Mouse (Mus musculus) lung, embryonic 14.5 days (tissue): ENCODE measurements at regions not wholly inside any gene's neighbourhood (a gene's known extent, or its start where the extent isn't known, plus 50 kb on each side); places are given as distances from the start of the nearest gene placed in this dataset.

Source experiments
- ATAC-seq: fragments of 200-750 bp; cut with Nextera tagmentation; 2 replicates; pipeline ENCODE4 v1.8.0; 2017; ENCODE audit warnings: mild to moderate bottlenecking, moderate TSS enrichment, moderate library complexity; ENCODE audit not compliant: insufficient read depth
- DNase-seq: peaks from one replicate; pipeline ENCODE4 v3.0.0-alpha.2; 2015
- H3K27ac ChIP-seq: fragments of 300-500 bp; sonication (generic); 2 replicates; pipeline ENCODE4 v1.5.1; 2014; ENCODE audit warnings: low read depth, mild to moderate bottlenecking, moderate library complexity
- H3K27me3 ChIP-seq: fragments of 300-500 bp; sonication (generic); 2 replicates; pipeline ENCODE4 v1.6.1; 2014; ENCODE audit warnings: low read length, control low read depth; ENCODE audit not compliant: insufficient read depth
- H3K36me3 ChIP-seq: fragments of 300-500 bp; sonication (generic); 2 replicates; pipeline ENCODE4 v1.6.1; 2014; ENCODE audit warnings: control low read depth; ENCODE audit not compliant: insufficient read depth
- H3K4me1 ChIP-seq: fragments of 300-500 bp; sonication (generic); 2 replicates; pipeline ENCODE4 v1.6.1; 2014; ENCODE audit warnings: antibody characterized with exemption, control low read depth; ENCODE audit not compliant: insufficient read depth
- H3K4me2 ChIP-seq: fragments of 300-500 bp; sonication (generic); 2 replicates; pipeline ENCODE4 v1.6.1; 2014; ENCODE audit warnings: mild to moderate bottlenecking
- H3K4me3 ChIP-seq: fragments of 300-500 bp; sonication (generic); 2 replicates; pipeline ENCODE4 v1.5.1; 2014; ENCODE audit warnings: low read depth, low read length
- H3K9ac ChIP-seq: fragments of 300-500 bp; sonication (generic); 2 replicates; pipeline ENCODE4 v1.6.1; 2014
- H3K9me3 ChIP-seq: fragments of 300-500 bp; sonication (generic); 2 replicates; pipeline ENCODE4 v1.6.1; 2016; ENCODE audit warnings: low read depth, low read length, control low read depth
- CTCF ChIP-seq: IDR thresholded peaks from 2 replicates; pipeline ENCODE4 v1.5.1; 2016; ENCODE audit warnings: antibody characterized with exemption, low read depth
- WGBS: fragments of 180-500 bp; shearing (Covaris S2); extraction: QIAGEN DNeasy Blood & Tissue Kit; methylation state at CpG from one replicate; pipeline ENCODE4 v1.1.7; 2014; 5-methylcytosine and 5-hydroxymethylcytosine counted together

DNA sequence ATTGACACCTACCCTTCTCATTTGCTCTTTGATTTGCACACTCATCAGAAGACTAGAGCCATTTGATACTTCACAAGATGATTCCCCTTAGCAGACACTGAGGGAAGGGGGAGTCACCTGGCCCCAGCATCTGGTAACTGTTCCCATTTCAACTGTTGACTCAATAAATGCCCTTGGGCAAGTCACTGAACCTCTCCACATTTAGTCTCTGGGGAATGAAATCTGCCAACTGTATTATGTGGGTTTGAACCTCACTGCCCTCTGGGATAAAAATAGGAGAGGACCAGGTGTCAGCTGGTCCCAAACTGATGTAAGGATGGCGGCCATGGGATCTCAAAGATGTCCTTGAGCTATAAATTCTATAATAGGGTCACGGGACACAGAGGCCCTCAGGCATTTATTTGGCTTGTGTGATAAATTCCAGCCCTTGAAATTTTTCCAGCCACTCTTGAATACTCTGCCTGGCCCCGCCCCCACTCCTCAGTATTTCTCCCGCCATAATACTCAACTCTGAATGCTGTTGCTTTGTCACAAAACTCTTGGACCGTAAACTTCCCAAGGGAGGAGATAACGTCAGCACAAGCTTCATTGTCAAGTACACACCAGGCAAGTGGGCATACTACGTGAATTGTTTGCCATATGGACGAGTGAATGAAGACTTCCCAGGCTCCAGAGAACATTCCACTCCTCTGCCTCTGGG is 155.5 kb downstream of the Qrsl1 start:
- no peak overlapping the region for H3K9ac ChIP-seq
- H3K4me3 ChIP-seq, result no peak overlapping the region
- H3K9me3 ChIP-seq, result no peaks in the 10 kb centered on the region
- ATAC-seq, result no peak
- H3K36me3 ChIP-seq, result no peaks in the 10 kb centered on the region
- no peak overlapping the region for H3K27ac ChIP-seq
- no peak for TF ChIP-seq CTCF
- WGBS, result 57% methylated on average over 8 of the region's 8 CpGs
- peak; percentile 38 for DNase-seq
- H3K4me2 ChIP-seq, result no peak overlapping the region
- H3K4me1 ChIP-seq, result no peaks in the 10 kb centered on the region
- H3K27me3 ChIP-seq, result no peaks in the 10 kb centered on the region

DNA sequence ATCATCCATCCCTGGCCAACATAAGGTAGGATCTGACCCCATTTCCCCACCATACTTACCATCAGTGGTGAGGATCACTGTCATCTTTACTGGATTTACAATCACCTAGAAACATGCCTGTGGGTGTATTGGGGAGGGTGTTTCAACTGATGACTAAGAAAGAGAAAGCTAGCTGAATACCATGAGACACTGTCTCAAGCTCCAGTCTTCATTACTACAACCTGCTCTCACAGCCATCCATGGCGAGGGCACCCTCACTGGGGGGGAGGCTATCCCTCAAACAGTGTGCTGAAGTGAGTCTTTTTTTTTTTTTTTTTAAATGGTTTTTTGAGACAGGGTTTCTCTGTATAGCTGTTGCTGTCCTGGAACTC is 154.9 kb downstream of the Qrsl1 start:
- H3K4me2 ChIP-seq, result no peak overlapping the region
- DNase-seq (no peak), ATAC-seq (no peak)
- H3K4me3 ChIP-seq, result no peak overlapping the region
- peaks cover 2% of the 10 kb centered on the region; the same call in 1 of the 2 replicates for H3K4me1 ChIP-seq
- H3K36me3 ChIP-seq, result no peaks in the 10 kb centered on the region
- no peak for TF ChIP-seq CTCF
- no peaks in the 10 kb centered on the region for H3K9me3 ChIP-seq
- no peaks in the 10 kb centered on the region for H3K27me3 ChIP-seq
- no peak overlapping the region for H3K9ac ChIP-seq
- WGBS, result 96% methylated on average over 1 of the region's 1 CpGs
- H3K27ac ChIP-seq, result no peak overlapping the region

DNA sequence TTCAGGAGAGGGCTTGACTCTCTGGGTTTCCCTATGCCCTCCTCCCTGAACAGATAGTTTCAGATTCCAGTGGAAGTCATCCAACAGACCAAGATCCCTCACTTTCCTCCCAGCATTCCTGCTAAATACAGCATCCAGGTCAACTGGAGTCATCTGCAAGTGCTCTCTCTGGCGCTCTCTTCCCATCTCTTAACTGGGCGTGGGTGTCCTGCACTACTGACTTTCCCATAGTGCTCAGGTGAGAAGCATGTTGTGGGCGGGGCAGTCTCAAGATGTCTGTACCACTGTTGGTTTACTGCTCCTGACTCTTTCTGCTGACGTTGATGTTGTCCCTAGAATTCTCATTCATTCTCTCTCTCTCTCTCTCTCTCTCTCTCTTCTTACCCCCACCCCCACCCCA is 154.0 kb downstream of the Qrsl1 start:
- H3K36me3 ChIP-seq, result no peaks in the 10 kb centered on the region
- H3K4me3 ChIP-seq, result no peak overlapping the region
- no peaks in the 10 kb centered on the region for H3K9me3 ChIP-seq
- no peak overlapping the region for H3K9ac ChIP-seq
- H3K4me1 ChIP-seq, result peaks cover 9% of the 10 kb centered on the region; the same call in 1 of the 2 replicates
- DNase-seq (no peak), ATAC-seq (no peak)
- H3K27ac ChIP-seq, result no peak overlapping the region
- no peak overlapping the region for H3K4me2 ChIP-seq
- TF ChIP-seq CTCF, result no peak
- H3K27me3 ChIP-seq, result no peaks in the 10 kb centered on the region
- 83% methylated on average over 4 of the region's 4 CpGs for WGBS

DNA sequence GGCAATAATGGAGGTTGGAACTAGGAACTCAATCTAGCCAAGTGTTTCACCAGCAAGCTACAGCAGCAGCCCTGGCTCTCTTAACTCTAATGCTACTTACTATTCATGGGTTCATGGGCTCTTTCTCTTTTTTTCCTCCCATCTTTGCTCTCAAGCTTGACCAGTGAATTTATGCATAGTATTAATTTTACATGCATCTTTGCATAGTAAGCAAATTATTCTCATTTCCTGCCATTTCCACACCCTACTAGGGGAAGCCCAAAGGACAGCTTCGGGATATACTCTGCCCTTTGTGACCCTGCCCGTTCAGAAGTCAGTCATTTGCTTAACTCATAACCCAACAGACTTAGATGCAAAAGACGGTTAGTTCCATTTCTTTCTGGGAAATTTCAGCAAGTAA is 153.2 kb downstream of the Qrsl1 start:
- ATAC-seq, result no peak
- no peaks in the 10 kb centered on the region for H3K27me3 ChIP-seq

DNA sequence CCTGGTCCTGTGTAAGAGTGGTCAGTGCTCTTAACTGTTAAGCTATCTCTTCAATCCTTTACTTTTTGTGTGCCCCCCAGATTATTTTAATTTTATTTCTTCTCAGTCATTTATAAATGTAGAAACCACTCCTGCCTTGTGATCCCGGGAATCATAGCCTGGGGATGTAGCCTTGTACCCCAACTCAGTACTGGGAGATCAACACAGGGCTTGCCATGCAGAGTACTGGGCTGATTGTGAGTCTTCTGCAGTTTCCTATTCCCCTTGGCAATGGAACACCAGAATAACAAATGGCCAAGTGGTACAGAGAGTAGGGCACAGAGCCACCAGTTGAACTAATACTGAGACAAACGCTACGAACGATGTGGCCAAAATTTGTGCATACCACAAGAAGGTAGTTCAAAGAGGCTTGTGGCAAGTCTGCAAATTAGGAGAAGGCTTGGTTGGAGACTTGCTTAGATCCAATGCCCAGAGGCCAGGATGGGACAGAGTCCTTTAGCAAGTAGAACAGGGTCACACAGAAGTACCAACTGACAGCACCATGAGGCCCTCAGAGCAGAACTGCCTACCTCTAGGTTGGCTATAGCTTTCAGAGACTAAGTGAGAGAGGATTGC is 151.9 kb downstream of the Qrsl1 start:
- H3K9ac ChIP-seq, result no peak overlapping the region
- DNase-seq, result no peak
- H3K4me3 ChIP-seq, result no peak overlapping the region
- no peak overlapping the region for H3K4me2 ChIP-seq
- H3K27me3 ChIP-seq, result no peaks in the 10 kb centered on the region
- H3K36me3 ChIP-seq, result no peaks in the 10 kb centered on the region
- TF ChIP-seq CTCF, result no peak
- H3K9me3 ChIP-seq, result no peaks in the 10 kb centered on the region
- no peak for ATAC-seq
- WGBS, result 88% methylated on average over 4 of the region's 4 CpGs
- H3K4me1 ChIP-seq, result peaks cover 9% of the 10 kb centered on the region; the same call in 1 of the 2 replicates
- no peak overlapping the region for H3K27ac ChIP-seq

More for the DNA sequence above, 153.2 kb downstream of the Qrsl1 start:
- Histone ChIP-seq H3K9me3 (no peaks in the 10 kb centered on the region), H3K4me1 (peaks cover 9% of the 10 kb centered on the region; the same call in 1 of the 2 replicates), H3K4me2 (no peak overlapping the region), H3K4me3 (no peak overlapping the region), H3K9ac (no peak overlapping the region), H3K36me3 (no peaks in the 10 kb centered on the region), H3K27ac (no peak overlapping the region)
- no peak for TF ChIP-seq CTCF
- no peak for DNase-seq
- WGBS, result 75% methylated on average over 3 of the region's 3 CpGs

DNA sequence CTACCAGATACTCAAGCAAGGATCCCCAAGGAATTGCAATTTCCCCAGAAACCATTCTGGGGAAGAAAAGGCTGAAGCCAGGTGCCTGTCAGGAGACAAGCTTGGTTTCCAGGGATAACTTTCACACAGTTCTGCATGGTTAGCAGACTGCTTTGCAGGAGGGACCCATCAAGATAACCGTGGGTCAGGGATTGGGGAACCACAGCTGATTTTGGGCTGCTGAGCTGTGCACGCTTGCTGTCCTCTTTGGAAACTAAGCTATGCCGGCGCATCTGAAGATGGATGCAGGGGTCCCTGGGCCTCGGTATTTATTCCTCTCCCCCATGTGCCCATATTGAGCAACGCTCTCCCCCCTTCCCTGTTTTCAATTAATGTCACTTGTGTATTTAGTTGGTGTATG is 151.1 kb downstream of the Qrsl1 start:
- H3K27me3 ChIP-seq, result no peaks in the 10 kb centered on the region

DNA sequence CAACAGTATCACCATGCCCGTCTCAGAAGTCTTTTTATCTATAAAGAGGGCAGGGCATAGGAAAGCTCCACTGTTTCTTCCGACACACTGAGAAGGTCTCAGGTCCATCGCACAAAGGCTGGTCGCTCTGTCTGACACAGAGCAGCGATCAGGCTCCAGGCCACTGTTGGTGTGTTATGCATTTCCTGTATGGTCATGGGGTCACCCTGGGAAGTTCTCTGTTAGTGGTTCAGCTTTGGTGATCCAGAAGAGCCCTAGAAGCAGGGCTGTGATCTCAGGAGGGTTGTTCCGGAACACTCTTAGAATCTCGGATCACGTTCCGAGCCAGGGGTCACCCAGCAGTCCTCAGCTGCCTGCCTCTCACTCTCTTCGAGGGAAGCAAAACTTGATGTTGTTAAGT is 150.7 kb downstream of the Qrsl1 start:
- Histone ChIP-seq H3K4me2 (no peak overlapping the region), H3K4me3 (no peak overlapping the region), H3K36me3 (no peaks in the 10 kb centered on the region), H3K4me1 (peaks cover 9% of the 10 kb centered on the region; the same call in 1 of the 2 replicates), H3K9me3 (no peaks in the 10 kb centered on the region), H3K27ac (no peak overlapping the region), H3K9ac (no peak overlapping the region), H3K27me3 (no peaks in the 10 kb centered on the region)
- DNase-seq (no peak), ATAC-seq (no peak)
- 70% methylated on average over 10 of the region's 10 CpGs for WGBS
- TF ChIP-seq CTCF, result no peak

More for the DNA sequence above, 151.1 kb downstream of the Qrsl1 start:
- Histone ChIP-seq H3K9me3 (no peaks in the 10 kb centered on the region), H3K4me2 (no peak overlapping the region), H3K27ac (no peak overlapping the region), H3K4me1 (peaks cover 9% of the 10 kb centered on the region; the same call in 1 of the 2 replicates), H3K4me3 (no peak overlapping the region), H3K36me3 (no peaks in the 10 kb centered on the region), H3K9ac (no peak overlapping the region)
- no peak for DNase-seq
- ATAC-seq, result no peak
- 87% methylated on average over 6 of the region's 6 CpGs for WGBS
- no peak for TF ChIP-seq CTCF
